Mouse (Mus musculus): Measurements from ENCODE around the gene Atp7b.
A peak's percentile ranks its signal among the peaks of the same experiment; 100 is the strongest.

Gene Atp7b

DNA sequence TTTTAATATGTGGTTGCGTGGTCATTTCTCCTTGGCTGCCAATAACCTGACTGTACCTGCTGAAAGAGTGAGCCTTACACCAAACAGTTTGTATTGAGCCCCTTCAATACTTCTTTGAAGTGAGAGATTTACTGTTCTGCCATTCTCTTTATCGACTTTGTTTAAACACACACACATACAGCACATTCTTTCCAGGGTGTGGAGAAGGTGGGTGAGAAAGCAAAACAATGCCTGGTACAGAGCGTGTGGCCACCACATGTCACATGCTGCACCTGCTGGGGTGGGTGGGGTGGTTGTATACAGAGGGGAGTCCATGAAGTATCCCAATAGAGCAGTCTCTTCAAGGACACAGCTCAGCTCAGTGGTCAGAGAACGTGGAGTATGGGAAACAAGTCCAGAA lies 34.9 kb downstream of the Atp7b start:
- DNase-seq (ENCODE audit: low spot score in 2 of 2), result no peak

DNA sequence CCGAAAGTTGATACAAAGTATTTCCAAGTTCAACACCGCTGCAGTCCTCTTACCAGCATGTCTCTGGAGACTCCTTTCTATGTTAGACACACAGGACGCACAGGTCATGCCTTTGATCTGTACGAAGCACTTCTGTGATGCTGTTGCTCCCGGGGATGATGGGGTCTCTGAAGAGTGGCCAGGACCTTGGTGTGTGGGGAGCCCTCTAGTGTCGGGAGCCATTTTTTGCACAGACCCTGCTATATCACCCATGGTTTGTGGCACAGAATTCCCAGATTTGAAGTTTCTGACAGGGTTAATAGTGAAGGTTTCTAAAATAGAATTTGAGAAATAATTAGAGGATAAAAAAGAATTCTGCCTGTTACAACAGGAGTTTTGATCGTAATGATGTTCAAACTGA lies 37.9 kb downstream of the Atp7b start:
- no peak for DNase-seq (ENCODE audit: low spot score in 2 of 2)

- no peak for DNase-seq (ENCODE audit: low spot score in 2 of 2)
Observed at GRCm38 (mm10) chr8:22019498-22019897, 40.6 kb downstream of the Atp7b start.

DNA sequence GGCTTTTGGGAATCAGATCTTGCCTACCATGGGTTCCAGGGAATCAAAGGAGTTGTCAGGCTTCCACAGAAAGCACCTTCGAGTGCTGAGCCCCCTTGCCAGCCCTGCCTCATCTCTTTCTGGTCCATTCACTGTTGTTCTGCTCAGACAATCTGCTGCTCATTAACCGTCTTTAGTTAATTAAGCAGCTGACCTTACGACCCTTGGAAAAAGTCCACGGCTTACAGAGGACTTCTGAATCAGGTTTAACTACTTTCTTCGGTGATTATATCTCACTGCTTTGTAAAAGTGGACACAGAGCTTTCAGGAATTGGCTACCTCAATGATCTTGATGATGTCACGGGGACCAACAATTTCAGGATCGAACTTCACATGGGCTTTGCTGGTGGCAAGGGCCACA lies 42.4 kb downstream of the Atp7b start:
- DNase-seq (ENCODE audit: low spot score in 2 of 2), result no peak

GRCm38 (mm10) chr8:22013034-22013707 lies 46.9 kb downstream of the Atp7b start:
- DNase-seq (ENCODE audit: low spot score in 2 of 2), result no peak

- DNase-seq (ENCODE audit: low spot score in 2 of 2), result no peak
Observed at GRCm38 (mm10) chr8:22009403-22009802, 50.7 kb downstream of the Atp7b start.

GRCm38 (mm10) chr8:22006423-22006822 lies 53.7 kb downstream of the Atp7b start:
- no peak for DNase-seq (ENCODE audit: low spot score in 2 of 2)

DNA sequence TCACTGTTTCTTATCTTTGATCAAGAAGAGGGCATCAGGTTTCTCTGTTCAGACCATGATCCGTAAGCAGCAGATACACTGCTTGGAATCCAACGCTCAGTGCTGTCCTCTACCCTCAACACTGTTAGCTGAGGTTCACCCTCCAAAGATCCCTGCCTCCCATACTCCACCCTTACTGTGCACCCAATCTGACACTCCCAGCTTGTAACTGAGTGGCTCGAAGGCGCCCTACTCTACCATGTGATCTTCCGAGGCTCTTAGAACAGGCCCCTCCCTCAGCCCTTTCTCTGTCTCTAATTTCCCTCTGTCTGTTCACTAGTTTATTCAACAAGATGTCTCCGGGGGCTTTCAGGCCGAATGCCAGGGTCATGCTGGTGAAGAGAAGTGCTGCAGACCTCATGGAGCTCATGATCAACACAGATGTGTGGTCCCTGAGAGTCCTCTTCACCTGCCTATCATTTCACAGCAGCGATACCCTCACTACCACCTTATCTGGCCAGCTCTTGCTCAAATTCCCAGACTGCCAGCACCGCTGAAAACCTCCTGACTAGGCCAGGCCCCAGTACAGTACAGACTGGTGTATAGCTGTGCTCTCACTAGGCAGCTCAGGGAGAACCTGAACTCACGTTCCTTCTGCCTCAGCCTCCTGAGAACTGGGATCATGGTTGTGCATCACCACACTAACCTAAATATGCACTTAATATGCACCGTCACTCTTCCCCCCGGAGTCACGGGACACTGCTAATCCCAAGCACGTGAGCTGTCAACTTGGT lies 55.2 kb downstream of the Atp7b start:
- DNase-seq (ENCODE audit: low spot score in 2 of 2), result no peak

GRCm38 (mm10) chr8:21995181-21995580 lies 64.9 kb downstream of the Atp7b start:
- DNase-seq (ENCODE audit: low spot score in 2 of 2), result no peak

DNA sequence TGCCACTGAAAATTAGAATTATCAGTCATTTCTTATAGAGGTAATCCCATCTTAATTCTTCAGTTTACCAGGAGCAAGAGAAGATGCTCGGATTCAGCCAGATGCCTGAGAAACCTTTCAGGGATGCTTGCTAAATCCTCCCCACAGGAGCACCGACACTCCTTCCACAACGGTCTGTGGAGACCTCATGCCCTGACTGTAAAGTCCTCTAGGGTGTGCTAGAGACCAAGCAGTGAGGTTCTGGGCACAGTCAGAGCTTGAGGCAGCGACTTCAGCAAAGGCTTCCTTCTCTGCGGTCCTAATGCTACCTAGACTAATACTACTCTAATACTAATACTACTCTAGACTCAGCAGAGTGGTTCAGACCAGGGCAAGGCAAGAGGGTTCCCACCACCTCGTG lies 67.9 kb downstream of the Atp7b start:
- DNase-seq (ENCODE audit: low spot score in 2 of 2), result peak; percentile 19 to 59

GRCm38 (mm10) chr8:21981664-21982337 lies 78.3 kb downstream of the Atp7b start:
- DNase-seq (ENCODE audit: low spot score in 2 of 2), result peak in 1 of 2 experiments; percentile 28

DNA sequence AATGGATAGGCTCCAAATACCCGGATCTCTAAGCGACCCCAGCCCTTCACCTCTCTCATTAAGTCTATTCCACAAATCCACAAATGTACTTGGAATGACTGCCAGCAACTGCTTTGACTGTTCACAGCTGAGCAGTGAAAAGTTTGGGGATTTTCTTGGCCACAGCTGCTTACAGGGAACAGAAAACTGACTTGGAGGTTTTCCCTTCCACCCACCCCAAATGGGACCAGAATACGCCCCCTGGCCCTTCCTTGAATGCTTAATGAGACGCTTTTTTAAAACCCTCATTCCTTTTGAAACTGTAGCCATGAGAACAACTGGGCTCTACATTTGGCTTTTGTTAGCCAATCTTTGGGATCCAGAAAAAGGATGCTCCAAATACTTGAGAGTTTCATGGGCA lies 81.9 kb downstream of the Atp7b start:
- no peak for DNase-seq (ENCODE audit: low spot score in 2 of 2)

DNA sequence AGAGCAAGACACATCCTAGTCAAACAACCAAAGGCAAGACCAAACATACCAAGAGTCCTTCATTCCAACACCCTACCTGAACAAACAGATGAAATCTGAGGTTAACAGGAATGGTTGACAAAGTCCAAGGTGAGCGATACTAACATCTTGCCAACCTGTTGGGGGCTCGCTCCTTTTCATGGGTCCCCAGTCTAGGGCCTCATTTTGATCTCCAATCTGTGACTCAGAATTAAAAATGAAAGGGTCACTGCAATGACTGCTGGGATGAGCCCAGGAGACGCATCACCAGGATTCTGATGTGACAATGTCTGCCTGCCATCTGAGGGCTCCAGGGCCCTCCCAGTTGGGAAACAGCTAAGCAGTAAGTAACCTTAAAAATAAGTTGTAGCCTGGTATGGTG lies 90.6 kb downstream of the Atp7b start, which contains the start of gene Ccdc70:
TSS of gene Ccdc70 (plus strand) at position 301 of the 400 bp plus-strand sequence.
- no peak for DNase-seq (ENCODE audit: low spot score in 2 of 2)

DNA sequence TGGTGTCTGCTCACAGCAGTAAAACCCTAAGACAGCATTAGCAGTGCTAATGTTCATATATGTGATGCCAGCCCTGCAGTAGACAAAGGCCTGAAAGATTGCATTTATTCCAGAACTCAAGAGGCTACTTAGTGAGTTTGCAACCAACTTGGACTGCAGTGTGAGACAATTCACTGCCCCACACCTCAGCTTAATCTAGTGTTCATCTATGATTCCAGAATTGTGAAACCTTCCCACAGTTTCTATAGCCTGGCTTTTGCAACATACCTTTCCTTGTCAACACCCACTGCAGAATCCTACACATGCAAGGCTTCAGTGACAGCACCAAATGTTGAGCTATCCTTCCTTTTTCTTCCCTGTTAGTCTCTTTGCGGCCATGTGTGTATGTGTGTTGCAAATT lies 93.5 kb downstream of the Atp7b start:
- no peak for DNase-seq (ENCODE audit: low spot score in 2 of 2)

GRCm38 (mm10) chr8:21958414-21958813 lies 101.7 kb downstream of the Atp7b start, which contains the start of gene Fam90a1a:
Fam90a1a (plus strand) TSS chr8:21958714.
- DNase-seq (ENCODE audit: low spot score in 2 of 2), result no peak

GRCm38 (mm10) chr8:21956336-21956735 lies 103.8 kb downstream of the Atp7b start:
- no peak for DNase-seq (ENCODE audit: low spot score in 2 of 2)

- peak; percentile 7 to 57 for DNase-seq (ENCODE audit: low spot score in 2 of 2)
Observed at GRCm38 (mm10) chr8:21955321-21955720, 104.8 kb downstream of the Atp7b start.

DNA sequence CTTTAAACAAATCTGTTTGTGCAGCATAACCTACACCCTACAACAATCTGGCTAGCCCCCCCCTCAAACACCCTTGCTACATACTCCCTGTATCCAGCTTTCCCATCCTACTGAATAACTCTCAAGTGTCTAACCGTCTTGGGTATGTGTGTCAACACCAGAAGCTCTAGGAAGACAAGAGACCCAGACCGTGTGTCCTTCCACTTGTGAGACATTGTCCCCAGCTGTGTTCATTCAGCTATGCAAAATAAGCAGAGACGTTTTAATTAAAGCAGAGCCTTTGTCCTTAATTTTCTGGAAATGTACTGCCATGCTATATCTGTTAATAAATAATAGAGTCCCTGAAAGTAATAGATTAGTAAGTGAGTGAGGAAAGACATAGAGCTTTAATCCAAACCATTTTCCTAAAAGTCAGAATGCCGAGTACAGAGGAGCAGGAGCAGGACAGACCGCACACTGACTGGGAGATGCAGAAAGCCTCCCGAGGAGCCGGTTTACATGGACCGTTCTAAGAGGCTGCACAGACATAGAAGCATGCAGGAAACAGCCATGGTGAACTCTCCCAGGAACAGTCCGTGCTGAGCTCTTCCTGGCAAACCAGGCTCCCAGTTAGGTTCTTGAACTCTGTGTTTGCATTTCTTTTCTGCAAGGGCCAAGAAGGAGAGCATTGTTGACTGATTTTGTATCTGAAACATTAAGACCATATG lies 112.6 kb downstream of the Atp7b start:
- DNase-seq (ENCODE audit: low spot score in 2 of 2), result no peak

DNA sequence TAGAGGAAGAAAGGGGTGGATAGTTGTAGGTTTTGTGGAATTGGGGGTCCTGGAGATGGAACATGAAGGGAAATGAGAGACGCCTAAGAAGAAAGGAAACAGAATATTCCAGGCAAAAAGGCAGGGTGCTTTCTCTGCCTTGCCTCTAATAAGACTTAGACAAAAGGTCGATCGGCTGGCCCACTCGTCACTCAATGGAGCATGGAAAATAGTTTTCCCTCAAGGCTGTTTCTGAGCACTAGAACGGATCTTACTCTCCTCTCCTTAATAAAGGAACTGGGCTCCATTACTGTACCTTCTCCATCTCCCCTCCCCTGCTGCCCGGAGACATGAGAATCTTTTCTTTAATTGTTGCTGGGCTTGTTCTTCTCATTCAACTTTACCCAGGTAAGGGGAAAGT lies 113.6 kb downstream of the Atp7b start, which contains the start of gene Defb13:
TSS of gene Defb13 (plus strand) at position 301 of the 400 bp plus-strand sequence.
- no peak for DNase-seq (ENCODE audit: low spot score in 2 of 2)
